Mouse (Mus musculus) frontal cortex, postnatal 10 days (tissue): ENCODE measurements around the gene Specc1.
A peak's percentile ranks its signal among the peaks of the same experiment; 100 is the strongest.
"Not testable (repeated sequence)": the region's sequence is repeated elsewhere in the genome, so short reads cannot be mapped to it uniquely, and the experiment has no call there.

Experiments used
- DNase-seq, 2 experiments: peaks; one replicate each; pipeline ENCODE4 v3.0.0; 2022; ENCODE audit warnings: low spot score in 2 of 2, mixed read lengths in 1 of 2

Specc1 gene

GRCm38 (mm10) chr11:61956572-61957295 is at the start of gene Specc1:
Gene Specc1, plus strand, starts transcription at chr11:61956763.
- DNase-seq = peak; percentile 80 to 92

GRCm38 (mm10) chr11:61908315-61908714 is 48.2 kb upstream of the Specc1 start:
- DNase-seq = no peak

- DNase-seq = no peak
Observed at GRCm38 (mm10) chr11:61919702-61920101, 36.9 kb upstream of the Specc1 start.

GRCm38 (mm10) chr11:61923309-61923708 is 33.3 kb upstream of the Specc1 start:
- DNase-seq = no peak

GRCm38 (mm10) chr11:61929323-61930097 is 27.1 kb upstream of the Specc1 start:
- no peak for DNase-seq

- DNase-seq = peak; percentile 93
Observed at GRCm38 (mm10) chr11:61930098-61930517, 26.5 kb upstream of the Specc1 start, which contains the start of gene Akap10. Gene Akap10, minus strand, starts transcription at chr11:61930252.

GRCm38 (mm10) chr11:61930640-61931586 is 25.6 kb upstream of the Specc1 start:
- DNase-seq = no peak

GRCm38 (mm10) chr11:61937761-61938160 is 18.8 kb upstream of the Specc1 start:
- no peak for DNase-seq

GRCm38 (mm10) chr11:61942903-61943302 is 13.7 kb upstream of the Specc1 start:
- no peak for DNase-seq

GRCm38 (mm10) chr11:61944417-61944816 is 12.1 kb upstream of the Specc1 start:
- no peak for DNase-seq

- DNase-seq = no peak
Observed at GRCm38 (mm10) chr11:61946608-61947007, 10.0 kb upstream of the Specc1 start.

- DNase-seq = peak in 1 of 2 experiments; percentile 50
Observed at GRCm38 (mm10) chr11:61949315-61949714, 7.2 kb upstream of the Specc1 start.

GRCm38 (mm10) chr11:61950632-61951031 is 5.9 kb upstream of the Specc1 start:
- DNase-seq = peak; percentile 26 to 78

- no peak for DNase-seq
Observed at GRCm38 (mm10) chr11:61955136-61955535, 1.4 kb upstream of the Specc1 start.

GRCm38 (mm10) chr11:61955951-61956350 is 612 bp upstream of the Specc1 start:
- DNase-seq = no peak

- no peak for DNase-seq
Observed at GRCm38 (mm10) chr11:61957296-61957813, 792 bp downstream of the Specc1 start.

- not testable (repeated sequence) for DNase-seq
Observed at GRCm38 (mm10) chr11:61958706-61959105, 2.1 kb downstream of the Specc1 start.

- DNase-seq = no peak
Observed at GRCm38 (mm10) chr11:61960096-61960495, 3.5 kb downstream of the Specc1 start.

GRCm38 (mm10) chr11:61962684-61963083 is 6.1 kb downstream of the Specc1 start:
- DNase-seq = no peak

- DNase-seq = no peak
Observed at GRCm38 (mm10) chr11:61963193-61963592, 6.6 kb downstream of the Specc1 start.

- DNase-seq = no peak
Observed at GRCm38 (mm10) chr11:61964611-61965010, 8.0 kb downstream of the Specc1 start.
